Mouse (Mus musculus) NIH3T3 (cell line): ENCODE results near the gene Rreb1.

Experiments
- DNase-seq: peaks from one replicate; pipeline ENCODE4 v3.0.0-alpha.2; 2012; ENCODE audit warnings: low read depth

Gene Rreb1

GRCm38 (mm10) chr13:37974731-37975130, 196.5 kb downstream of the Rreb1 start:
- no peak for DNase-seq

GRCm38 (mm10) chr13:37979506-37979905, 201.3 kb downstream of the Rreb1 start:
- no peak for DNase-seq

GRCm38 (mm10) chr13:37980346-37980745, 202.1 kb downstream of the Rreb1 start:
- DNase-seq, result no peak

GRCm38 (mm10) chr13:37981063-37981462, 202.9 kb downstream of the Rreb1 start:
- no peak for DNase-seq

GRCm38 (mm10) chr13:37986166-37986565, 208.0 kb downstream of the Rreb1 start:
- DNase-seq, result no peak

DNA sequence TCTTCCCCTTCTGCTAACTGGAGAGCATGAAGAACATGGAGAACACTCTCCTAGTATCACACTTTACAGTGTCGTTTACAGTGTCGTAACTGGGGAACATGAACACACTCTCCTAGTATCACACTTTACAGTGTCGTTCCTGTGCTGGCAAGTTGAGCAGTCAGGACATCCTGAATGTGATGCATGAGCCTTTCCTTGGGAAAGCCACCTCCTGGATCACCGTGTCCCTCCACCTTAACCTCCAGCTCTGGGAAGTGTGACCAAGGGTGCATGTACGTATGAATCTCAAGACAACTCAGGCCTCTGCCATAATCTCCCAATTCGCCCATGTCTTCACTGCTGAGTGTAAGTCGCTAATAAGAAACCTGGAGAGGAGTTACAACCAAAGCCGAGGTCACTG, 211.5 kb downstream of the Rreb1 start:
- DNase-seq, result no peak

DNA sequence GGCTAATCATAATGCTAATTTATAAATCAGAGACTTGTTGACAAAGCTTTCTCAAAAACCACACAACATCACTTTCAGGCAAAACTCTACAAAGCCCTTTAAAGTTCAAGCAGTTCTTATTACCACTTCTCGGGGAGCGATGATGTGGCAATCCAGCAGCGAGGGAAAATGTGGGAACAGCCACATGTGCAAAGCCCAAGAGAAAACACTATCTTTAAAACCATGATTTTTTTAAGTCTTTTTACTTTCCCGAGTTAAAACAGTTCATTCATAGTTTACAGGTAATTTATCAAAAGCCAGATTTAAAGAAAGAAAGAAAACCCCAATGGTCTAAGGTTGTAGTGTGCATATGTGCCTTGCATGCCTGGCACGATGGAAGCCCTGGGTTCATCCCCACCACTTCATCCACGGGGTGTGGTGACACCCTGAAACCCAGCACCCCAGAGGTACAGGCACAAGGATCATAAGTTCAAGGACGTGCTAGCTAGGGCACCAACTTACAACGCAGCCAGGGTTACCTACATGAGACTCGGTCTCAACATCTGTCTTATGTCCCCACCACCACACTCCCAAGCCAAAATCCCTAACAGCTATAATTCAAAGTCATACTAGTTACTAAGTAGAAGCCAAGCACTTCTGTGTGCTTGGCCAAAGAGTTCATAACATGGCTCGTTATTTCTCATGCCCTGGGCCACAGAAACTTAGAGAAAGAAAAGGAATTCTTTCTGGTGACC, 214.6 kb downstream of the Rreb1 start:
- peak; percentile 25 for DNase-seq

GRCm38 (mm10) chr13:37993376-37993703, 215.1 kb downstream of the Rreb1 start:
- no peak for DNase-seq

DNA sequence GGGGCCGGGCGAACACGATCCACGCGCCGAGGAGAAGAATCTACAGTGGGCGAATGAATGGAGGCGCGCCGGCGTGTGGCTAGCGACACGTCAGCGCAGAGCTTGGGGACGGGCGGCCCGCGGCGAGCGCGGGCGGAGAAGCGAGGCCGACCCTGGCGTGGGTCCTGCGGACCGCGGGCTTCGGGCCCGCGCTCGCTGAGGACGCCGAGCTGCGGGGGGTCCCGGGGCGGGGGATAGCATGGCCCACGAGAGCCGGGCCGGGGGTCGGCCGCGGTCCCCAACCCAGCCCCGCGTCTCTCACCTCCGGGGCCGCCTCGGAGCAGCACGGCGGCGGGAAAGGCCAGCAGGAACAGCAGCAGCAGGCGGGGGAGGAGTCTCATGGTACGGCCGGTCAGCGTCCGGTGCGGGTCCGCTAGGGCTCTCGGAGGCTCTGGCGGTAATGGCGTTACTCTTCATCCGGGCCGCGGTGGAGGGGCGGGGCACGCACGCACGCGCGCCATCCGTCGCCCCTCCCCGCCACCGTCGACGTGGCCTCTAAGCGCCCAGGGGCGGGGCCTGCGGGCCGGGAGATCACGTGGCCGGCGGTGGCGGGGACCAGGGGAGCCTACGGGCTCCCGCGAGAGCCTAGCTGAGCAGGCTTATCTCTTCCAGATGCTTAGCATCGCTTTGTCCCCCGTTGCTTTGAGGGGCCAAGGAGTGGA, 215.7 kb downstream of the Rreb1 start, which contains the start of gene Ssr1:
Ssr1 (minus strand) TSS at position 514 of the 701 bp plus-strand sequence.
- DNase-seq, result peak; percentile 96

- DNase-seq, result no peak
Observed at GRCm38 (mm10) chr13:37994405-37994749, 216.2 kb downstream of the Rreb1 start.

DNA sequence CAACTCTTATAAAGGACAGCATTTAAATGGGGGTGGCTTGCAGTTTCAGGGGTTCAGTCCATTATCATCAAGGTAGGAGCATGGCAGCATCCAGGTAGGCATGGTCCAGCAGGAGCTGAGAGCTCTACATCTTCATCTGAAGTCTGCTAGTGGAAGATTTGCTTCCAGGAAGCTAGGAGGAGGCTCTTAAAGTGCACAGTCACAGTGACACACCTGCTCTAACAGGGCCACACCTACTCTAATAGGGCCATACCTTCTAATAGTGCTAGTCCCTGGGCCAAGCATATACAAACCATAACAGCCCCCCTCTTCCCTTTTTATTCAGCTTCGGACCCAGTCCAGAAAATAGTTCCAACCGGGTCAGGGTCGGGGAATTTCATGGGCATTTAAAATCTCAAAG, 221.5 kb downstream of the Rreb1 start:
- no peak for DNase-seq
